Mouse (Mus musculus) testis, postnatal 10 days (tissue): ENCODE measurements around the gene Cpsf7.
"Not testable (repeated sequence)": the region's sequence is repeated elsewhere in the genome, so short reads cannot be mapped to it uniquely, and the experiment has no call there.

Experiments
- DNase-seq: peaks from one replicate; pipeline ENCODE4 v3.0.0; 2021; ENCODE audit warnings: low spot score

The Cpsf7 gene

DNA sequence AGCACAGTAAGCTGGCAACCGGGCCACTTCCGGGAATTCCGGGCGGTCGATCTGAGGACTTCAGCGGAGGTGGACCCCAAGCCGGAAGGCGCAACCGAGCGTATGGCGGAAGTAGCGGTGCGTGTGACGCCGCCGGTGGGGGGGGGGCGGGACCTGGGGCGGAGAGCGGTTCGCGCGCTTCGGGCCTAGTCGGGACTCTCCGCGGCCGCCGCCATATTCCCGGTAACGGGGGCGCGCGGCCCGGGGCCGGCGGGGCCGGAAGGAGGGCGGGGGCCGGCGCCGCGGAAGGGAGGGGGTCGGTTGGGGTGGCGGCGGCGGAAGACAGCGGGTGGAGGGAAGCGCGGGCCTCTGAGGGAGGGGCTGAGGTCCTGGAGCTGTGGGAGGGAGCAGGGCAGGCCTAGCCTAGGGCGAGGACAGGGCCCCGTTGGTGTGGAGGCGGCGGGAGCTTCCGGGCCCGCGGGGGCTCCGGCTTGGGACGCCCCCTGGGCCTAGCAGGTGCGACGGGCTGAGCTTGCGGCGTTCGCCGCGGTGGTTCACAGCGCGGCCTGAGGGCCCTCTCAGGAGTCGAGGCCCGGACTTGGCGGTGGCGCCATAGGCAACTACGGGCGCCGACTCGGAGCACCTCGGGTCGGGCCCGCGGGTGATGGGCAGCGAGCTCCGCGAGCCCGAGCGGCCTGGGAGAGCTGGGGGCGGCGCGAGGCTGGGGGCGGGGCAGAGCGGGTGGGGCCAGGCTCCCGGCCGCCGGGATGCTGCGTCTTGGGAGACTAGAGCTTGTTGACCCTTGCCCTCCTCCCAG lies at the start of gene Cpsf7:
Gene Cpsf7, plus strand, starts transcription at position 161 of the 796 bp plus-strand sequence.
- peak; percentile 93 for DNase-seq

DNA sequence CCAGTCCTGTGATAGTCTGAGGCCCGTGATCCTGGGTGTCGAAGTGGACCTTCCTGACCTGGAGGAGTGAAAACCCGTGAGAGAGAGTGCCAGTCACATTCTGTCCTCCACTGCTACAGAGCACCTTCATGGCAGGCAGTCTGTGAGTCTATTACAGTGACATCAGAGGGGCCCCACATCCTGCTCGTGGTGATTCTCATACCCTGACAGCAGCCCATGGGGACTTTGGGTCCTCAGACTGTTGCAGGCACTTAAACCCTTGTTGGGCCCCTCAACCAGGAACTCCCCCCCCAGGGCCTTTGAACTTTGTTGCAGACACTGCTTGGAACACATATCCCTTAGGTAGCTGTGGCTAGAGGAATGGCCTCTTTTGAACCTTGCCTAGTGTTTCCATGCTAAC lies 45.5 kb upstream of the Cpsf7 start:
- no peak for DNase-seq

DNA sequence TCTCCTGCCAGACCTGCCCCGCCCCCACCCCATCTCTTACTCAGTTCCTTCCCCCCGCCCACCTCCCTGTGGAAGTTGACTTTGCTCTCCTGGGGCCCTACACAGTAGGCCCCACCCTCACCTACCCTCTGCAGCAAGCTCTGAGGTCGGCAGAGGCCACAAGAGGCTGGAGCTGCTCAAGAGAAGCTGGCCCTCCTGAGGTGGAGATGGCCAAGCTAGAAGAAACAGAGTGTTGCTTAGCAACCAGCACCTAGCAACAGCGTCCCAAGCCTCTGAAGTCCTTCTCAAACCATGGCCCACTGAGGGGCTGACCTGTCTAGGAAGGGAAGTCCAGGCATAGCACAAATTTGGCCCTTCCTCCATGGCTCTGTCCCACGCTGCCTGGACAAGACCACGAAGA lies 42.4 kb upstream of the Cpsf7 start, which contains the start of gene Ppp1r32:
Gene Ppp1r32, minus strand, starts transcription at position 226 of the 400 bp plus-strand sequence.
- DNase-seq: peak; percentile 57

DNA sequence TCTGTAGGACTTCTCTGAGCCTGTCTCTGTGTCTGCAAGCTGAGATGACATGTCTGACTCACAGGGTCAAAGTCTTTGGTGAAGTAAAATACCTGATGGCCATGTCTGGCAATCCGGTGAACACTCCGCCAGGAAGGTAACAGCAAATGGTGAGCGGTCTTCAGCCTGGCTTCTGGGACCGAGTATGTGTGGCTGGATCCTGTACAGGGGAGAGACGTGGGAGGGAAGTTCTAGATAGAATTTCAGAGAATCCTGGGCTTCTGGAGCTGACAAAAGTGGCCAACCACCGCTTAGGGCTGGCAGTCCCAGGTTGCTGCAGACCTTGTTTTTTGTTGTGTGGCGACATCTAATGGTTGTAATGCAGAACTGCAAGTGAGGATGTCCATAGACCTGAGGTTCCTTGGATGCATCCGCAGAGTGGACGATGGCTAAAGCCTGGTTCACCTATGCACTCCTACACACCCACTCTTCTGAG lies 38.8 kb upstream of the Cpsf7 start:
- no peak for DNase-seq

DNA sequence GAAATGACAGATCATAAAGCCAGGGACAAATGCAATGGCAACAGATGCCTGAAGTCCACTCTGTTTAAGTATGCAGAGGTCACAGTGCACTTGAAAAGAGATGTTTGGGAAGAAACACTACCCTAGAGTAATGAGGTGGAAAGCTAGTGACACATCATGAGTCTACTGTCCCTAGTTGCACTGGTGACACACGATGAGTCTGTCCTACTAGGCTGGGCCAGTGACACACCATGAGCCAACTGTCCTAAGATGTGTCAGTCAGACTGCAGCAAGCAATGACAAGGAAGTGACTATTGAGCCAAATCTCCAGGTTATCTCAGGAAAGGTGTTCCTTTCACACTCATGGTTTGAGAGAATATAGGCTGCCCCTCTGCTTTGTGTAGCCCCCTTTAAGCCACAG lies 29.4 kb upstream of the Cpsf7 start:
- DNase-seq: no peak

DNA sequence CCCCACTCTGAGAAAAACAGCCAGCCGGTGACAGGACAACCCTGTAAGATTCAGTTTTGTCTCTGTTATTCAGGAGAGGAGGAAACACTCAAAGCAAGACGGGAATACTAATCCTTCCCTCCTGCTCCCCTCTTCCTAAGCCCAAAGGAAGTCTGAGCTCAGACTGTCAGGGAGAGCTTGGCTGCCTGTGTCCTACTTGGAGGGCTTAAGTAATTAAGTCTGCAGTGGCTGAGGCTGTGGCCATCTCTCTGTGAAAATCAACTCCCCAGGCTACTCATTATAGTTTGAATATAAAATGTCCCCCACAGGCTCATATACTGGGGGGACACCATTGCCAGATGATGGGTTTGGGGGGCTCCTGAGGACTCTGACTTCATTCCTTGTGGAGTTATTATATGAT lies 28.1 kb upstream of the Cpsf7 start:
- no peak for DNase-seq

DNA sequence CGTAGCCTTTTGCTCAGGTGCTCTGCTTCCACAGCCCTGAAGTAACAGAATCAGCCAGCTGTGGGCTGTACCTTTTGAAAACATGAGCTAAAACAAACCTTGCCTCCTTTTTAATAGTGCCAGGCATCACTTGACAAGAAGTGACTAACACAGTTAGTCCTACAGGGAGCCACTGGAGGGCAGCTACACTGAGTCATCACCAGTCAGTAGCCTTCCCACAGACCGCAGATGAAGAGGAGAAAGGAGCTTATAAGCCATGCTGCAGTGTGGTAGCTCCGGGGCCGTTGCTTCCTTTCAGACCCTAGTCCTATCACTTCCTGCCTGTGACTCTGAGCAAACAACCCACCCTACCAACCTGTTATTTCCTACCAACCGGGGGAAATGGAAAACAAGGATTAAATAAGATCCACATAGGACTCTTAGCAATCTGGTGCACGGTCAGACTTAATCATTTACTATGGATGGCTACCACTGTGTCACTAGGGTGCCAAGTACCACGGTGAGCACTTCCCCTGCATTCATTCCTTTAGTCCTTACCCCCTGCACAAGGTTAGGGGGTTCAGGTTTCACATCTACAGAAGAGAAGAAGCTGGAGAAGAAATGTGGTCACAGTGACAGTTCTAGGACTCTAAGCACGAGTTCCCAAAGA lies 27.4 kb upstream of the Cpsf7 start:
- no peak for DNase-seq

DNA sequence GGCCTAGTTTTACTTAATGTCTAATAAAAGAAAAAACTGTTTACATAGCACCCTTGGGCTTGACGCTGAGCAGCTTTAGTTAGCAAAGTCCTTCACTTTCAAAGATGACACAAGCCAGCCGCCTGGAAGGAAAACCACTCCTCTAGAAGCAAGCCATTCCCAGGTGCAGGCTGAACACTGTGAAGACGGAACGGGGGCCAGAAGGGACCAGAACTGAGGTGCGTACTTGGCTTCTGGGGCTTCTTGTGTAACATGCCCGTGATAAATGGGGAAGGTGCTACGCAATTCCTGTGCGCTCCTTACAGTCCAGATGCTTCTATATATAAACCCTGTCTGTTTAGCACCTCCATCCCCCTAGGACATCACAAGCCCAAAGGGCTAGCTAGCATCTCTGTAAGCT lies 24.5 kb upstream of the Cpsf7 start:
- DNase-seq: no peak

DNA sequence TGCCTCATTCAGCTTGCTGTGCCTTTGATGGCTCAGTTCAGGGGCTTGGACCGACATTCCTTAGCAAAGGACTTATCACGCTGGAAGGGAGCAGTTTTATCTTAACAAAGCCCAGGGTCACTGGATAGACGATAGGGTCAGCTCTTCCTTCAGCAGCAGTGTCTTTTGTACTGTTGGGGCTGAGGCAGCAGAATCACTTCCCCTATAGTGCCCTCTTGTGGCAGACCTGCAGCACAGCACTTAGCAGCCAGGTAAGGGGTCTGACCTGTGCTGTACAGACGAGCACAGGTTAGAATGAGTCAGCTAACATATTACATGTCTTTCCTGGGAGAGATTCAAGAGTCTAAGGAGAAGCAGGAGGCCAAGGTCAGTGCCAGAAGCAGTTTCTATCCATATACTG lies 22.5 kb upstream of the Cpsf7 start:
- DNase-seq: no peak

DNA sequence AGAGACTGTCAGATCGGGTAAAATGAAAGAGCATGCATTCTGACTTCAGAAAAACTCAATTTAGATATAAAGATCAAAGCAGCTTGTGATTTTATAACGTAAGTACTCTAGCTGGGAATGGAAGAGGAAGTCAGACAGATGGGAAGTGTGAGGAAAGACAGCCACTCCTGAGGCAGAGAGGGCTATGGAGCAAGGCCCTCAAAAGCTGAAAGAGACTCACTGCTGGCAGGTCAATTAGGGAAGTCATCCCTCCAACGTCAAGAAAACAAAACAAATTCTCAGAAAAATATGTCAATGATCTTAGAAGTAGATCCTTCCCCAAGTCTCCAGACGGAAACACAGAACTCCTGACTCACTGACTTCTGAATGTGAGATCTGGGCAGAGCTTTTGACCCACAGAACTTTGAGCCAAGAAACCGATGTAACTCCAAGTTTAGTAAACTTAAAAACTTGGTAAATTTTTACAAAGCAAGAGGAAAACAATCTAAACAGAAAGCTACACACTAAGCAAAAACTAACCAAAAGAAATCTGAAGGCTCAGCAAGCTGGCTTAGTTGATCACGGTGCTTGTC lies 14.2 kb upstream of the Cpsf7 start:
- no peak for DNase-seq

DNA sequence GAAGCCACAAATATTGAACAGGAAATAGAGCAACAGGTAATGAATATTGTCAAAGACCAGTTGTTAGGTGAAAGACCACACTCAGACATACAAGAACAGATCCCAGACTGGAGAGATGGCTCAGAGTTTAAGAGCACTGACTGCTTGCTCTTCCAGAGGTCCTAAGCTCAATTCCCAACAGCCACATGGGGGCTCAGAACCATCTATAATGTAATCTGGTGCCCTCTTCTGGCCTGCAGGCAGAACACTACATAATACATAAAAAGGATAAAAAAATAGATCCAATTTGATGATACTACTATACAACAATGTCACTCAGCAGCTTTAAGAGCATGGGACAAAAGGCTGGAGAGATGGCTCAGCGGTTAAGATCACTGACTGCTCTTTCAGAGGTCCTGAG lies 4.7 kb upstream of the Cpsf7 start:
- no peak for DNase-seq

DNA sequence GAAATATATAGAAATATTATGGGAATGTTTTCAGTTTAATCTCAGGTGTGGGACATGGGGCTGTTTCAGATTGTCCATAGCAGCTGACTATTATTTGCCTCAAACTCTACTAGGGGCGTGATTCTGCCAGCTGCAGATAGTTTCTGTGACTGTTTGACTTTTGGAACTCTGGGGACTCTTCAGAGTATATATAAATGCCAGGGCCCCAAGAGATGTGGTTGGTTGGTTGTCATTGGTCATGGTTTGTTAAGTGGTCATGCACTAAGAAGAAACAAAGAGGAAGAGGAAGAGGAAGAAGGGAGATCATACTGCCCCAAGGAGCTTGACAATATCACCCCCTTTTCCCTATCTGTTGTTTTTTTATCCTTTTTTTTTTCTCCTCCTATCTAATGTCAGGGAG lies 3.1 kb upstream of the Cpsf7 start:
- no peak for DNase-seq

DNA sequence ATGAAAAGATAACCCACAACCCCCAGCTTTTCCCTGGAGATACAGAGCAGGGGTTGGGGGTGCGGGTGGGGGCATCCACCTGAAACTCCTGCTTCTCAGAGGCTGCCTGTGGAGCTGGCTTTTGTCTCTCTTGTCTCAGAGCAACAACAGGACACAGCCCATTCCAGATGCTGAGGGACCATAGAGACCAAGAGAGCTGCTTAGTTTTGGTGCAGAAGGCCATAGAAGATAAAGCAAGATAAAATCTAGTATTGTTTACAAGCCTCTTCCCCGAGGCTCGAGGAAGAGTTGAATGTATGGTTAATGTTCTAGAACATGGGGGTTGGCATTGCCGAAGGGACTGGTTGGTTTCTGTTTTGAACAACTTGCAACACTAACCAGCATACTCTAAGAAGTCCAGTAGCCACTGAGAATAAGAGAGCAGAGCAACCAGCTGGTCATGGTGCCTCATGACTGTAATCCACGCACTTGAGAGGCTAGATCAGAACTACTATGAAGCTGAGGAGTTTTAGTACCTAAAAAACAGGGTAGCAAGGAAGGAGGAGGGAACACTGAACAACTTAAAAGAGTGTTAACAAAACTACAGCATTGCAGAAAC lies 1.5 kb upstream of the Cpsf7 start:
- no peak for DNase-seq

DNA sequence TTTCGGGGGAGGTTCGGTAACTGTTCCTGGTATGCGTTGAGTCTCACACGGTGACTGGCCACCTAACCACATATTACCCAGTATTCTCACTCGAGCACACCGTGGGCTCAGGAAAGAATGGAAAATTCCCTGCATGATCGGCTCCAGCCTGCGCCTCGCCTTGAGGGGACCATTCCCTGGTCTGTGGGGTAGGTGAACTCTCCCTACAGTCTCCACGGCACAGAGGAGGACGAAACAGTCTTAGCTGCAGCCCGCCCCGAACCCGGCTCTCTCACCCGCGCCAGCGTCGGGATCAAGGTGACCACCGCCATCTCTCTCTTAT lies 321 bp upstream of the Cpsf7 start:
- DNase-seq: no peak

DNA sequence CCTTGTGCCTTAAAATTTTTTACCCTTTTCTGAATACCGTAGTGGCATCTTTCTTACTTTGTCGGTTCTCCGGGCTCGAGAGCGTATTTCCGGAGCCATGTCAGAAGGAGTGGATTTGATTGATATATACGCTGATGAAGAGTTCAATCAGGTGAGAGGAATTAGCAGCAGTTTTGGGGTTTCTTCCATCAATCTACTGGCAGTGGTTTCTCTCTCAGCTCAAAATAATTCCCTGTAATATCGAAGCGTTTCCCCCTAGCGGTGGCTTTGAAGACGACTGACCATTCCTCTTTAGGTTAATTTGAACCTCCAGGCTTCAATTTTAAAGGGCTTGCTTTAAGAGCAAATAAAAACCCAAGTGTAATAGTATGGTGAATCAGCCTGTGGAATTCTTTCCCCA lies 844 bp downstream of the Cpsf7 start, which contains the start of gene Sdhaf2:
Gene Sdhaf2, minus strand, starts transcription at position 233 of the 400 bp plus-strand sequence.
- DNase-seq: peak; percentile 53

DNA sequence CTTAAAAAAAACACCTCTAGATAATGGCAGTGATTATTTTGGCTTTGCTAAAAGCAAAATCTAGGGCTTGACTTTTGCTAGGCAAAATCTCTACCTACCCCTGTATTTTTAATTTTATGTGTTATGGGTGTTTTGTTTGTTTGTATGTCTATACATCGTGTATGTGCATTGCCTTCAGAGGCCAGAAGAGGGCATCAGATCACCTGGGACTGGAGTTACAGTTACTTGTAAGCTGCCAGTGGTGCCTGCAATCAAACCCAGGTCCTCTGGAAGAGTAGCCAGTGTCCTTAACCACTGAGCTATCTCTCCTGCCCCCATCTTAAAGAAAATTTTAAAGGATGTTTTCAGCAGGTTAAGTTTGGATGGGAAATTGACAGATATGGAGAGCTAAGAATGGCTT lies 5.0 kb downstream of the Cpsf7 start:
- no peak for DNase-seq

DNA sequence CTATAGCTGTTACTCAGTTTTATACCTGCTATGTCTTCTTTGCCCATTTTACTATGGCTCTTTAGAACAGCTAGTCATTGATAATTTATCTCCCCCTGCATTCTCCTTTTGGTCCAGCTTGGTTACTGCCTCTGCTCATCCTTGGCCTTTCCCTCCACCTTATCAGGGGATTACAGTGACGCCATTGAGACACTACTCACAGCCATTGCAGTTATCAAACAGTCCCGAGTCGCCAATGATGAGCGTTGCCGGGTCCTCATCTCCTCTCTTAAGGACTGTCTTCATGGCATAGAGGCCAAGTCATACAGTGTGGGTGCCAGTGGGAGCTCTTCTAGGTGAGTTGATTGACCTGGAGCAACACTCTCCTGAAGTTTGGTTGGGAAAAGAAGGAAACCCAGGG lies 14.4 kb downstream of the Cpsf7 start:
- DNase-seq: no peak

DNA sequence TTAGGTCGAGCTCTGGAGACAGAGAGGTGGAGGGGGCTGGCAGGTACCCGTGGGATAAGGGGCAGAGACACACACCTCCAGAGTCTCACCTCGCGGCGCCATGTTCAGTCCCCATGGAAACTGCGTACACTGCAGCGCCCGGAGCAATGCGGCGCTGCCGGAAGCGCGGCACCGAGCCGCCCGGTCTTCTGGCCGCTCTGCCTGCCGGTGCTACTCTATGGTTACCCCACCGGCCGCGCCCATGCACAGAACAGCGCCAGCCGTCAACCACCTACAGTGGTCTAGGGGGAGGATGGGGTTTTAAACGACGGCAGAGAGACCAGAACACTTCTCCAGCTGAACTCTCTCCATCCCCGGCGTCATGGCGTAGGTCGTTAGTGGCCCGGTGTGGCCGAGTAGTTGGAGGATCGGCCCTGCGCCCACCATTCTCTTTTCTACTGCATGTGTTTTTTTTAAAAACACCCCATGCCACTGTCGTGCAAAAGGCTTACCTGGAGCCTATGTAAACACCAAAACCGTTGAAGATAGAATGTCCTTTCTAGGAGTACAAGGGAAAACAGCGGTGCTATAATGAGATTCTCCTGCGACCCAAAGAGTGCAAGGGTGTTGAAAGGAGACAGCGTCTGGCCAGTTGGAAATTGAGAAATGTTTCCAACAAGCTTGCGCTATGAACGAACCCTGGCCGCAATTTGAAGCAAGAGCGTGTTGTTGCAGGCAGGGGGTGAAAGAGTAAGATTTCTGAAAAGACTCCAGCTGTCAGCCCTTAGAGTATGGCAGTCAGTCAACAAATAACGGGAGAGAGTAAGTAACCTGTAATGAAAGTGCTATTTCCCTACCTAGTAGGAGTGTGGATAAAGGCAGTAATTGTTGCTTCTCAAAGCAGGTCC lies 30.8 kb downstream of the Cpsf7 start, which contains the start of gene Tmem216:
Gene Tmem216, minus strand, starts transcription at position 615 of the 887 bp plus-strand sequence.
- DNase-seq: peak; percentile 85

DNA sequence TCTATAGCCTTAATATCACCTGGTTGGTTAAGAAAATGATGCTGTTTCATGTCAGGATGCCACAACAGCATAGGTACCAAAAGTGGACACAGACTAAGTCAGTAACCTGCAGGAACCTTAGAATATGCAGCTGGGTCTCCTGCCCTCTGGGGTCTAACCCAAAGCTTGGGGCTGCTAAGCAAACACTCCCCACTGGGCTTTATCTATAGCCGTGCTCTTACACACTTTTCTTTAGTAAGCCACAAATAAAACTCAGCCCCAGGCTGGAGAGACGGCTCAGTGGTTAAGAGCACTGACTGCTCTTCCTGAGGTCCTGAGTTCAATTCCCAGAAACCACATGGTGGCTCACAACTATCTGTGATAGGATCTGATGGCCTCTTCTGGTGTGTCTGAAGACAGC lies 31.9 kb downstream of the Cpsf7 start:
- DNase-seq: no peak

DNA sequence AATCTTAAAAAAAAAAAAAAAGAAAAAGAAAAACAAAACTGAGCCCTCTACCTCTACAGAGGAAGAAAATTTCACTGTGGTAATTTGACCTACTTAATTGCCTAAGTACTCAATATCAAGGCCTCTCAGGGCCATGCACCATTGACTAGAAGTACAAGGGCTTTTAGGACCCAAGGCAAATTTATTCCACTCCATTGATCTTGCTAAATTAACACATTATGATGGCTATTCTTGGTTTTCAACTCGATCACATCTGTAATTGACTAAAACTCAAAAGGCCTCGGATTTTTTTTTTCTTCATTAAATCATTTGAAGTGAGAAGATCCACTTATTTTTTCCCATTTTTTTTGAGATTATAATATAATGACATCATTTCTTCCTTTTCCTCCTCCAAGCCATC lies 32.4 kb downstream of the Cpsf7 start:
- DNase-seq: no peak

DNA sequence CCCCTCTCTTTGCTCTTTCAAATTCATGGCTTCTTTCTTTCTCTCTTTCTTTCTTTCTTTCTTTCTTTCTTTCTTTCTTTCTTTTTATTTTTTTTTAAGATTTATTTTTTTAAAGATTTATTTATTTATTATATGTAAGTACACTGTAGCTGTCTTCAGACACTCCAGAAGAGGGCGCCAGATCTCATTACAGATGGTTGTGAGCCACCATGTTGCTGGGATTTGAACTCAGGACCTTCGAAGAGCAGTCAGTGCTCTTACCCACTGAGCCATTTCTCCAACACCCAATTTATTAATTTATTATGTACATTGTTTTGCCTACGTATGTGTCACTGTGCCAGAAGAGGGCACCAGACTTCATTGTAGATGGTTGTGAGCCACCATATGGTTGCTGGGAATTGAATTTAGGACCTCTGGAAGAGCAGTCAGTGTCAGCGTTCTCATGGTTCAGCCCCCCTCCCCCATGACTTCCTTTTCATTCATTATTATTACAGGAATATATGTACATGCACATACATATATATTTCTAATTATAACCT lies 32.8 kb downstream of the Cpsf7 start:
- DNase-seq: not testable (repeated sequence)
